Mouse (Mus musculus) adrenal gland, postnatal 10 days (tissue): Measurements from ENCODE around the gene Aifm3. TPM values are rescaled to one million over a fixed set of nuclear protein-coding genes. Genes with fewer than 3 reads are reported as not detected.
"Not testable (repeated sequence)": the region's sequence is repeated elsewhere in the genome, so short reads cannot be mapped to it uniquely, and the experiment has no call there.

Experiments
- DNase-seq: peaks from one replicate; pipeline ENCODE4 v3.0.0; 2021; ENCODE audit warnings: mixed read lengths
- total RNA-seq, 2 experiments: library from RNA; stranded (reverse); gene quantifications; 2 replicates each; pipeline ENCODE4 v1.2.3; 2021

Gene Aifm3
- total RNA-seq, 2 experiments from 2014 or later, result 3.6 to 4.5 TPM

GRCm38 (mm10) chr16:17499249-17499883 lies 10.0 kb downstream of the Aifm3 start:
- DNase-seq, result no peak

GRCm38 (mm10) chr16:17502681-17503080 lies 13.3 kb downstream of the Aifm3 start:
- DNase-seq, result no peak

DNA sequence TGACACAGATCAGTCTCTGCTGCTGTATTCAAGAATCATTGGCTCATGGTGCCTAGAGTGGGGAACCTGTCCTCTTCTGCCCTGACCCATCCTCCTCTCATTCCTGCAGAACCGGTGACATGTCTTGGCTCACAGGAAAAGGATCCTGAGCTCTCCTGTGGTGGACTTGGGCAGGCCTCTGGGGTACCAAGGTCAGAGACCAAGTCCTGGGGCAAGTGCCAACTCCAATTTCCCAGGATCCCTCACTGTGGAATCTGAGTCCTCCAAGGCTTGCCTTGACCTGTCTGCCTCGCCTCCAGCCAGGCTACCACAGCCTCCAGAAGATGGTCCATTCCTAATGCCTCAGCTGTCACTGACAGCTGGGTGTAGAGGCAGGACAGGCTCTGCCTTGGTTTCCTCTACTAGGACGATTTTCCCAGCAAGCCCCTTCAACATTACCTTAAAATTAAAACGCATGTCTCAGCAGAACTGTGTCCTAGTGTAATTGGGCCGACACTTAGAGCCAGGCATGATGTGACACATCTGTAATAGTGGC lies 17.7 kb downstream of the Aifm3 start:
- no peak for DNase-seq

- DNase-seq, result not testable (repeated sequence)
Observed at GRCm38 (mm10) chr16:17508031-17508430, 18.6 kb downstream of the Aifm3 start.

DNA sequence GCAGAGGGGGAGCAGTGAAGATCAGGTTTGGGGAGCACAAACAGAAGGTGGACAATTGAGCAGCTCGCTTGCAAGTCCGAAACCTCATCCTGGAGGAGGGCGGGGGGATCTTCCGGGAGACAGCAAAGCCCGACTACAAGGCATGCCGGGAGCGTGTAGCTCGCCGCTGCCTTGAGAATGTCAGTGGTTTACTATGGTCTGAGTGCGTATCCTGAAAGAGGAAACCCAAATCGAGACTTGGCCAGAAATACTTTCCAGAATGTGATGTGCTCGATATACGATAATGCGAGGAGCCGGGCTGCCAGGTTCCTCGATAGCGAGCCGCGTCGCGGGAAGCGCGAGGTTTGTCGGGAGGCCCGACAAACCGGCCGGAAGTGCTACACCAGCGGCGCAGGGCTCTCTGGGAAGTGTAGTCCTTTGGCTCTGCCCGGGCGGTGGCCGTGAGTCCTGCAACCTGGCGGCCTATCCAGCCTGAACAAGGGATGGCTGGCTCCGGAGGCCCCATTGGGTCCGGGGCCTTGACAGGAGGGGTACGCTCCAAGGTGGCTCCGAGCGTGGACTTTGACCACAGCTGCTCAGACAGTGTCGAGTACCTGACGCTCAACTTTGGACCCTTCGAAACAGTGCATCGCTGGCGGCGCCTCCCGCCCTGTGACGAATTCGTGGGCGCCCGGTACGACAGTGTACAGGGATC lies 19.3 kb downstream of the Aifm3 start, which contains the start of gene Lztr1:
Gene Lztr1 (plus strand): TSS at position 143 of the 694 bp plus-strand sequence.
- peak; percentile 93 for DNase-seq

DNA sequence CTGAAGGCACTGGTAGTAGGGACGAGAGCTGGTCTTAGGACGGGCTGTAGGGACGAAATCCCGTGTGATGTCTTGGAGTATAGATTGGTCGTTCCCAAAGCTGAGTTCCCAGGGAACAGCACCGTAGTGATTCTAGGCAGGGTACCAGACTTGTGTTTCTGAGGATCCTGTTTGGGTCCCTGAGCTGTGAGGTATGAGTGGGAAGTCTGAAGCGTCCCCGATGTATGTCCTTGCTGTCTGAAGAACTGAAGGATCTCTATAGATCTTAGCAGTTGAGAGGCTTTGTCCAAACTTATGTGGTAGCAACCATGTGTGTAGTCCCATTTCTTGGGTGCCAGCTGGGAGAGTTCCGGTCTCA lies 19.8 kb downstream of the Aifm3 start:
- no peak for DNase-seq

DNA sequence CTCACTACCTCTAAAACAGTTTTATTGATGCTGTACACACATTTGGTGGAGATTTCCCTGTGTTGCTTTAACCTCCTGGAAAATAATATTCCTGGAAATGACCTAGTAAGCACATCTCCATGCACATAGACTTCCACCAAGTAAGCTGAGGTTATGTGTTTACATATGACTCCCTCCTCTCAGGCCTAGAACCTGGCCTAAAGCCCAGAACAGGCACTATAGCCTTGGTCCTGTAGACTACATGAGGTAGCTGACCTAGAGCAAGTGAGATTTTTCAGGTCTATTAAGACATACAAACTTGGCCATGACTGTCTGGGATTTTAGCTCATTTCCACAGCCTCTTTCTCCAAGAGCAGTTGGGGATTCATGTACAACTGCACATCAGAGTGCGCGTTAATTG lies 20.7 kb downstream of the Aifm3 start:
- no peak for DNase-seq

GRCm38 (mm10) chr16:17510686-17511085 lies 21.3 kb downstream of the Aifm3 start:
- DNase-seq, result no peak

DNA sequence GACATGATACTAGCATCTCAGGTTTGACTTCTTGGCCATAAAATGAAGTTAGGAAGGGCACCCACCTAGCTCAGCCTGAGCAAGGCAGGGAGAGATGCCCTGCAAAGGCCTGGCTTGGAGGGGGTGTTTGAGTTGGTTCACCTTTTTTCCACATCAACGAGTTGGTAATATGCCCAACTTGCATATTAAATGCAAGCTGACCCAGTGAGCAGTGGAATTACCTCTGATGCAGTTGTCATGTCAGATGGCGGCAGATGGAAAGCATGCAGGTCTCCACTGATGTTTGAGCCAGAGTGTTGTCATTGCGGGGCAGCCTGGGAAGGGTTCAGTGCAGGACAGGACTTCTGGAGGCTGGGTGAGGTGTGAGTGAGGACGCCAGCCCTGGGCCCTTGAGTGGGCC lies 22.0 kb downstream of the Aifm3 start:
- no peak for DNase-seq

DNA sequence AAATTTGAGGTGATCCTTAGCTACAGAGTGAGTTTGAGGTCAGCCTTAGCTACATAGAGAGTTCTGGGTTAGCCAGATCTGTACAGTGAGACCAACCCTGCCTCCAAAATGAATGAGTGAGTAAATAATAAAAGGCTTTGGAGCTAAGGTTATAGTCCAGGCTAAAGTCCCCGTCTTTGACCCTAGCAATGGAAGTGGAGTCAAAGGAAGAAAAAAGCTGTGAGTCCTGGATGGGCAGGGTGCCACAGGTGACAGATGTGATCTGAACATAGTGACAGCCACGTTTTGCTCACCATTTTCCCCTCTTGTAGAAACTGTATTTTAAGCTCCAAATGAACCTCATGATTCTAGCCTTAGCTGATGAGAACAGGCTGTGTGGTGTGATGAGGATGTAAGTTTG lies 29.5 kb downstream of the Aifm3 start:
- DNase-seq, result no peak

DNA sequence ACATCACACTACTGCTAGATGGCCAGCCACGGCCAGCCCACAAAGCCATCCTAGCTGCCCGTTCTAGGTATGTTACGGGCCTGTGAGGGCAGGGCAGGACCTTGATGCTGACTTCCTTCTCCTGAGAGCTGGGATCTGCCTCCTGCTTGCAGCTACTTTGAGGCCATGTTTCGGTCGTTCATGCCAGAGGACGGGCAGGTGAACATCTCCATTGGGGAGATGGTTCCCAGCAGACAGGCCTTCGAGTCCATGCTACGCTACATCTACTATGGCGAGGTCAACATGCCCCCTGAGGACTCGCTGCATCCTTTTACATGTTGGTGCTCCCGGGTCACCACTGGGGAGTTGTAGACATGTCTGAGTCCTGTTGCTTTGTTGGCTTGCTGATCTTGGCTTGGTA lies 34.7 kb downstream of the Aifm3 start:
- DNase-seq, result no peak

DNA sequence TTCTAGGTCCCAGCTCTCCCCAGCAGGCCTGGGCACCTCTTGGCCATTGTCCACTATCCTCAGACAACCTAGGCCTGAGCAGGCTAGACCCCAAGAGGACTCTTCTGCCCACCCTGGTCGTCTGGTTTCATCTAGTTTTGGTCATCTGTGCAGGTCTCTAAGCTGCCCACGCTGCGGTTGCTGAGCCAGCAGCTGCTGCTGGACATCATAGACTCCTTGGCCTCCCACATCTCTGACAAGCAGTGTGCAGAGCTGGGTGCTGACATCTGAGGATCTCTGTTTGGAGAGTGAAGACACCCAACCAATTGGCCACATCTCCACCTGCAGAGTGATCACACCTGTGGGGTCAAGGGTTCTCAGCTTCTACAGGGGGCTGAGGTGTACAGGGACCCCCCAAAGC lies 36.1 kb downstream of the Aifm3 start:
- no peak for DNase-seq

- no peak for DNase-seq
Observed at GRCm38 (mm10) chr16:17526223-17526622, 36.8 kb downstream of the Aifm3 start.

- DNase-seq, result no peak
Observed at GRCm38 (mm10) chr16:17527606-17528005, 38.2 kb downstream of the Aifm3 start.

DNA sequence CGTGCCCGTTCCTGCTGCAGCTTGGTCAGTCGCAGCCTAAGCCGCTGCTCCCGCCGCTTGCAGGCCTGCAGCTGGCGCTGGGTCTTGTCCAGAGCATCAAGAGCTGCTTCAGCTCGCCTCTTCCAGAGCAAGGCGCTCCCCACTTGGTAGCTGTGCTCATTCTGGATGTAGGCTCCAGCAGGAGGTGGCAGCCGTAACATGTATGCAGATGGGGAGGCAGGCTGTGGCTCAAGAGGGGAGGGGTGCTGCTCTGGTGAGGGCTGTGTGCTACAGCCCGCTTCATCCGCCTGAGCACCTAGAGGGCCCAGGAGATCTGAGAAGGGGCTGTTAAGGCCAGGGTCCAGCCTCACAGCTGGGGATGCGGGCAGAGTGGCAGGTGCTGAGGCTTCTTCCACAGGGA lies 38.9 kb downstream of the Aifm3 start:
- no peak for DNase-seq

- peak; percentile 38 for DNase-seq
Observed at GRCm38 (mm10) chr16:17529981-17530586, 40.7 kb downstream of the Aifm3 start.

GRCm38 (mm10) chr16:17530640-17531288 lies 41.4 kb downstream of the Aifm3 start, which contains the start of gene Thap7:
TSS of gene Thap7 (minus strand) at chr16:17531136.
- DNase-seq, result peak; percentile 97

DNA sequence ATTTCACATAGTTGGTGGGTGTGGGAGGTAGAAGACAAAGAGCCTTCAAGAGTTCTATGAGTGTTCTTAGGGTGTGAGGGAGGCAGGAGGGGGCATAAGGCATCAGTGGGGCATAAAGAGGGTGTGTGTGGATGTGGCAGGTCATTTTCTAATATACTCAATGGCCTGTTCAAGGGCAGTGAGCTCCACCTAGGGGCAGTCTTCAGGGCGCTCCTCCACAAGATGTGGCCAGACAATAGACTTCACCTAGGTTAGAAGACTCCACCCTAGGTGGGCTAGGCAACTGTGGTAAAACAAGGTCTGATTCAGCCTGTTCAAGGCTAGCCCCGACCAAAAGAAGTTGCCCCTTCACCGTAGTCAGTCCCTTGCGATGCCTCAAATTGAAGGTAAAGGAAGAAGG lies 42.9 kb downstream of the Aifm3 start:
- DNase-seq, result peak; percentile 34

DNA sequence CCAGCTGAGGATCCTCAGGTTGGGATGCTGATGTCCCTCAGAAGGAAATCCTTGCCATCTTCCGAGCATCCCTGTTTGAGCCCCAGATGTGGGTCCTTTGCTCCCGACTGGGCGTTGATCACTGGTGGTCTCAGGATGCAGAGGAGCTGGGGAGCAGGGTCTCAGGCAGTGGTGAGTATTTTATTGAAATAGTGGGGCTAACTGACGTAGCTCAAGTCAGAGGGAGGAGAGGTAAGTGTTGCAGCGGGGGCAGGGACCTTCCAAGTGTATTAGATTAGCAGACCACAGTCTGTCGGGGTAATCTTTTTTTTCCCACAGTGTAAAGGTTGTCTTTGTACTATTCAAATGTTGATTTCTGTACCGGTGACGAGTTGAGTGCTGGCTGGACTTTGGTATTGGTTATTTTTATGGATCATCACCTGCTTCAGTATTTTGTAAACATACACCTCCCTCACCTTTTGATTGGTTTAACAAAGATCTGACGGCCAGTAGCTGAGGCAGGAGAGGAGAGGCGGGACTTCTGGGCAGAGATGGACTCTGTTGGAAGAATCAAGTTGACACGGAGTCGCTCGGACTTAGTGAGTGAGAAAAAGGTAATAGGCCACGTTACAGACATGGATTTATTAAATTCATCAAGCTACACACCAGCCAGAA lies 43.4 kb downstream of the Aifm3 start:
- no peak for DNase-seq

- no peak for DNase-seq
Observed at GRCm38 (mm10) chr16:17536584-17536983, 47.2 kb downstream of the Aifm3 start.

DNA sequence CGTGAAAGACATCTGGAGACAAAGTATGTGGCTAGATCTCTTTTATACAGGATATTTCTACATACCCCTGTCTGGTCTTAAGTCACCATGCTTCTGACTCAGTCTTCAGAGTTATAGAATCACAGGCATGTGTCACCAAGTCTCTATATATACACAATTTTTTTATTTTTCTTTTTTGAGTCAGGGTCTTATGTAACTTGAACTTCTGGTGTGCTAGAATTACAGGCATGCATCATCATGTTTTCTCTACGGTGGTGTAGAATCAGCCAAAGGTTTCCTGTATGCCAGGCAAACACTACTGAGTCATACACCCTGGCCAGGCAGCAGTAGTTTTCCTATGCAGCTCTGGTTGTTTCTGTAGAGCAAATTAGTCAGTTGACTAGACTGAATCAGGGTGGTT lies 53.2 kb downstream of the Aifm3 start:
- no peak for DNase-seq

DNA sequence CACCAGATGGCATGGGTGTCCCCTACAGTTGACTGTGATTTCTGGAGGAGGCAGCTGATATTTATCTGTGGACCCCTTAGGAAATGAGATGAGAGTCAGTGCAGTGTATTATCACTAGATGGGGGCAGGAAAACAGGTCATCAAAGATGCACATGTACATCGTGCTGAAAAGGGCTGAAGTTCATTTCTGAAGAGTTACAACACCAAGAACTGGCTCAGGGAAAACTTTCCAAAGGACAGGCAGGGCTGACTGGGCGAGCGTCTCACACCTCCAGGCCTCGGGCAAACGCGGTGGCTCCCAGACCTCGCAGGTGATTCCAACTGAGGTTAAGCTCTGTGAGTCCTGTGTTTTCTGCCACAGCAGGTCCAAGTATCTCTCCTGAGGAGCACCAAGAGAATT lies 63.4 kb downstream of the Aifm3 start:
- DNase-seq, result no peak
